ENCODE assay signal across 8 mouse cellular contexts in genomic region chr1:74367886-74368645, GRCm38 (mm10). TPM values are rescaled to one million over a fixed set of nuclear protein-coding genes. Genes with fewer than 3 reads are reported as not detected.
DNase-seq lines count a peak whose midpoint lies in the region; ATAC-seq lines count a peak whose summit lies in the region.

No protein-coding gene starts in this region.

- no peaks in the 10 kb centered on the region for H3K36me3 ChIP-seq in limb, embryonic 10.5 days
- no peaks in the 10 kb centered on the region for H3K36me3 ChIP-seq in stomach, embryonic 15.5 days

- peak overlapping the region; percentile 79 for H3K4me2 ChIP-seq in stomach, embryonic 15.5 days

- peaks cover 25% of the 10 kb centered on the region for H3K4me1 ChIP-seq in limb, embryonic 10.5 days
- no peaks in the 10 kb centered on the region; the same call in none of the 2 replicates for H3K4me1 ChIP-seq in stomach, embryonic 15.5 days

- WGBS in limb, embryonic 10.5 days, result 18% methylated on average over 34 of the region's 34 CpGs
- 11% methylated on average over 34 of the region's 34 CpGs for WGBS in stomach, embryonic 15.5 days

- H3K27me3 ChIP-seq in limb, embryonic 10.5 days (ENCODE audit: low read depth, poor library complexity, severe bottlenecking), result peaks cover 17% of the 10 kb centered on the region
- H3K27me3 ChIP-seq in stomach, embryonic 15.5 days (replicated peaks), result no peaks in the 10 kb centered on the region

- H3K9me3 ChIP-seq in limb, embryonic 10.5 days (replicated peaks), result no peaks in the 10 kb centered on the region
- no peaks in the 10 kb centered on the region for H3K9me3 ChIP-seq in stomach, embryonic 15.5 days

- no peak for ATAC-seq in CD4-positive, CD25-positive, alpha-beta regulatory T cell, adult 4 months
- peak; percentile 50; the same call in 1 of the 2 replicates for ATAC-seq in erythroid progenitor cell, adult 5-6 weeks (replicated peaks; ENCODE audit: low FRiP score, poor library complexity, severe bottlenecking)
- peak; percentile 83 for ATAC-seq in megakaryocyte progenitor cell, adult 5-6 weeks (replicated peaks; ENCODE audit: poor library complexity)
- ATAC-seq in stomach, embryonic 15.5 days (ENCODE audit: insufficient read depth, low FRiP score, low read depth), result peak; percentile 82

- peak overlapping the region; percentile 34; the same call in 1 of the 2 replicates for H3K9ac ChIP-seq in stomach, embryonic 15.5 days

- DNase-seq in CD4-positive, CD25-positive, alpha-beta regulatory T cell, adult 2 months (ENCODE audit: low read depth, low spot score), result peak; percentile 46
- peak; percentile 63 for DNase-seq in ZHBTc4 (ENCODE audit: low read depth, low spot score)
- peak; percentile 76 to 78 for DNase-seq in heart, postnatal 10 days
- peak; percentile 64 for DNase-seq in limb, embryonic 10.5 days (ENCODE audit: low spot score)

- H3K4me3 ChIP-seq in limb, embryonic 10.5 days, result peak overlapping the region; percentile 44
- peak overlapping the region; percentile 38 for H3K4me3 ChIP-seq in stomach, embryonic 15.5 days (replicated peaks)

- intact Hi-C loops in heart, postnatal 10 days (cut with DNase I), result loop anchor here (2.0 kb wide), 1 partner anchor 19 kb away; no protein-coding TSS in a partner anchor

- H3K27ac ChIP-seq in limb, embryonic 10.5 days, result peak overlapping the region; percentile 59; the same call in 1 of the 2 replicates
- no peak overlapping the region for H3K27ac ChIP-seq in stomach, embryonic 15.5 days

RNA-seq across cellular contexts. Expression of gene Catip, which starts 6.2 kb away (rescaled TPM):
- polyA plus RNA-seq in CD4-positive, CD25-positive, alpha-beta regulatory T cell, adult 4 months (2017; shearing (Covaris generic)), result under 1 TPM in 1 of 2 experiments, not detected in 1; 0.29 TPM
- not detected in 2 replicates for total RNA-seq in erythroid progenitor cell, adult 5-6 weeks (2015; ENCODE audit: low replicate concordance)
- total RNA-seq in erythroid progenitor cell, adult 5-6 weeks (2017; ENCODE audit: low replicate concordance), result not detected in 2 replicates
- total RNA-seq in heart, postnatal 10 days (2021), result under 1 TPM; 0.29 to 0.45 TPM
- polyA plus RNA-seq in limb, embryonic 10.5 days (2016; fragmentation: Nextera tagmentation; extraction: Ambion mirVana), result 0.29 and 0.38 TPM in 2 replicates
- 0.37 TPM in 1 of 2 replicates, not detected in the other for total RNA-seq in megakaryocyte progenitor cell, adult 5-6 weeks (2015)
- not detected in 2 replicates for total RNA-seq in megakaryocyte progenitor cell, adult 5-6 weeks (2017)
- polyA plus RNA-seq in stomach, embryonic 15.5 days (2015; fragmentation: Nextera tagmentation; extraction: Ambion mirVana), result 0.53 and 0.55 TPM in 2 replicates

RNA-seq across cellular contexts. Expression of gene Slc11a1, which starts 6.9 kb away (rescaled TPM):
- 1 to 10 TPM in 1 of 2 experiments, under 1 TPM in 1; 0.78 to 4.0 TPM for polyA plus RNA-seq in CD4-positive, CD25-positive, alpha-beta regulatory T cell, adult 4 months (2017; shearing (Covaris generic))
- total RNA-seq in erythroid progenitor cell, adult 5-6 weeks (2015; ENCODE audit: low replicate concordance), result 7.5 and 9.0 TPM in 2 replicates
- total RNA-seq in erythroid progenitor cell, adult 5-6 weeks (2017; ENCODE audit: low replicate concordance), result 12.5 and 19.4 TPM in 2 replicates
- total RNA-seq in heart, postnatal 10 days (2021), result 1 to 10 TPM; 1.2 to 3.7 TPM
- 0.69 and 1.2 TPM in 2 replicates for polyA plus RNA-seq in limb, embryonic 10.5 days (2016; fragmentation: Nextera tagmentation; extraction: Ambion mirVana)
- total RNA-seq in megakaryocyte progenitor cell, adult 5-6 weeks (2015), result 2.1 and 3.8 TPM in 2 replicates
- total RNA-seq in megakaryocyte progenitor cell, adult 5-6 weeks (2017), result 0.95 and 1.7 TPM in 2 replicates
- polyA plus RNA-seq in stomach, embryonic 15.5 days (2015; fragmentation: Nextera tagmentation; extraction: Ambion mirVana), result 6.1 and 6.6 TPM in 2 replicates

RNA-seq across cellular contexts. Expression of gene Ctdsp1, which starts 23.2 kb away (rescaled TPM):
- 10 to 100 TPM; 39.8 to 48.3 TPM for polyA plus RNA-seq in CD4-positive, CD25-positive, alpha-beta regulatory T cell, adult 4 months (2017; shearing (Covaris generic))
- 64.5 and 65.0 TPM in 2 replicates for total RNA-seq in erythroid progenitor cell, adult 5-6 weeks (2015; ENCODE audit: low replicate concordance)
- total RNA-seq in erythroid progenitor cell, adult 5-6 weeks (2017; ENCODE audit: low replicate concordance), result 18.5 and 26.8 TPM in 2 replicates
- 100 to 1,000 TPM; 117 to 122 TPM for total RNA-seq in heart, postnatal 10 days (2021)
- polyA plus RNA-seq in limb, embryonic 10.5 days (2016; fragmentation: Nextera tagmentation; extraction: Ambion mirVana), result 50.5 and 61.4 TPM in 2 replicates
- total RNA-seq in megakaryocyte progenitor cell, adult 5-6 weeks (2015), result 79.1 and 89.1 TPM in 2 replicates
- 33.0 and 33.2 TPM in 2 replicates for total RNA-seq in megakaryocyte progenitor cell, adult 5-6 weeks (2017)
- 82.9 and 86.2 TPM in 2 replicates for polyA plus RNA-seq in stomach, embryonic 15.5 days (2015; fragmentation: Nextera tagmentation; extraction: Ambion mirVana)

RNA-seq across cellular contexts. Expression of gene Vil1, which starts 41.1 kb away (rescaled TPM):
- under 1 TPM; 0.23 to 0.33 TPM for polyA plus RNA-seq in CD4-positive, CD25-positive, alpha-beta regulatory T cell, adult 4 months (2017; shearing (Covaris generic))
- total RNA-seq in erythroid progenitor cell, adult 5-6 weeks (2015; ENCODE audit: low replicate concordance), result not detected in 2 replicates
- total RNA-seq in erythroid progenitor cell, adult 5-6 weeks (2017; ENCODE audit: low replicate concordance), result 0.64 TPM in 1 of 2 replicates, not detected in the other
- 1 to 10 TPM; 1.1 to 1.2 TPM for total RNA-seq in heart, postnatal 10 days (2021)
- polyA plus RNA-seq in limb, embryonic 10.5 days (2016; fragmentation: Nextera tagmentation; extraction: Ambion mirVana), result 0.23 and 0.31 TPM in 2 replicates
- total RNA-seq in megakaryocyte progenitor cell, adult 5-6 weeks (2015), result not detected in 2 replicates
- not detected in 2 replicates for total RNA-seq in megakaryocyte progenitor cell, adult 5-6 weeks (2017)
- 32.2 and 41.1 TPM in 2 replicates for polyA plus RNA-seq in stomach, embryonic 15.5 days (2015; fragmentation: Nextera tagmentation; extraction: Ambion mirVana)
